Mouse (Mus musculus) left cerebral cortex, adult 9 months (tissue): ENCODE results near the gene Stim1.
"Not testable (repeated sequence)": the region's sequence is repeated elsewhere in the genome, so short reads cannot be mapped to it uniquely, and the experiment has no call there.

ENCODE experiments used
- DNase-seq, 2 experiments: peaks; one replicate each; pipeline ENCODE4 v3.0.0; 2022; ENCODE audit warnings: low spot score in 2 of 2

The Stim1 gene

GRCm38 (mm10) chr7:102249531-102249895 is 18.1 kb upstream of the Stim1 start:
- DNase-seq = no peak

DNA sequence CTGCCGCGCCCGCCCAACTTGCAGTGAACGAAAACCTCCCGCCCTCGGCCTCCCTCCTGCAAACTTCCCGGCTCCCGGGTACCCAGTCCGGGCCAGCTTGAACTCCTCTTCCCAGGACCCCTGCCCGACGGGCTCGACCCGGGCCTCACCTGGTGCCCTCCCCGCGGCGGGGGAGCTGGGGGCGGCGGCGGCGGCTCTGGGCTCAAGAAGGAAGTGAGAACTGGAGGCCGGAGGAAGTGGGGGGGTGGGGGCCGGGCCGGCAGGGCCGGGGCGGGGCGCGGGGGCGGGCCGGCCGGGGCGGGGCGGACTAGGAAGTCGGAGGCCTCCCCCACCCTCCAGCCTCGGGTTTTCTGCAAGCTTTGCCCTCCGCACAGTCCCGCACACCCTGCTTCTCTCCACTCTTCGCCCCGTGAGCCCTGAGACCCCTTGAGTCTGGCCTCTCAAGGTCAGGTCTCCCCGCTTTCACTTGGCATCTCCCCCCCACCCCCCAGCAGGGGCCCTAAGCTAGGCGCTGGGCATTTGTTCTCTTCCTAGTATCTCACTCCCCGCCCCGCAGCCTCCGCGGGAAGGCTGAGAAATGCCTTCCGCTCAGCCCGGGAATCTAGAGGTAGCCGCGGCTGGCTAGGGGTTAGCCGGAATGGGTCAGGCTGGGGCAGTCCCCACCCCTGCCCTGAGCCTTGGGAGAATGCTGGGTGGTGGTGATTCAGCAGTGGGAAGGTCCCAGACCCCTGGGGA is 17.5 kb upstream of the Stim1 start:
- peak in 1 of 2 experiments; percentile 53 for DNase-seq

GRCm38 (mm10) chr7:102250631-102251214 is 16.9 kb upstream of the Stim1 start:
- peak; percentile 73 to 91 for DNase-seq

- DNase-seq = no peak
These were observed 14.0 kb upstream of the Stim1 start for GRCm38 (mm10) chr7:102253631-102254030.

GRCm38 (mm10) chr7:102255954-102256353 is 11.7 kb upstream of the Stim1 start, which contains the start of gene Rhog:
Gene Rhog (minus strand): TSS chr7:102256054.
- no peak for DNase-seq

DNA sequence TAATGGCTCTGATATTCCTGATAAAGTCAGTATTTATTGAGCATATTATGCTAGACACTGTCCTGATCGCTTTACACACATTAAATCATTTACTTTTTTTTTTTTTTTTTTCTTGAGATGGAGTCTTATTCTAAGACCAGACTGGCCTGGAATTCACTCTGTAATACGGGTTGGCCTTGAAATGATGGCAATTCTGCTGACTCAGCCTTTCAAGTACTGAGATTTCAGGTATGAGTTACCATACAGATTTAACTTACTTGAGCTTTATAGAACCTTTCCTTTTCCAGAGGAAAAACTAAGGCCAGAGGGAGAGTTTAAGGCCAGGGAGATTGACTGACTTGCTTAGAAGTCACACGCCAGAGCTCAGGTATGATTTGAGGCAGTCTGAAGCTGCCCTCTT is 11.0 kb upstream of the Stim1 start:
- no peak for DNase-seq

DNA sequence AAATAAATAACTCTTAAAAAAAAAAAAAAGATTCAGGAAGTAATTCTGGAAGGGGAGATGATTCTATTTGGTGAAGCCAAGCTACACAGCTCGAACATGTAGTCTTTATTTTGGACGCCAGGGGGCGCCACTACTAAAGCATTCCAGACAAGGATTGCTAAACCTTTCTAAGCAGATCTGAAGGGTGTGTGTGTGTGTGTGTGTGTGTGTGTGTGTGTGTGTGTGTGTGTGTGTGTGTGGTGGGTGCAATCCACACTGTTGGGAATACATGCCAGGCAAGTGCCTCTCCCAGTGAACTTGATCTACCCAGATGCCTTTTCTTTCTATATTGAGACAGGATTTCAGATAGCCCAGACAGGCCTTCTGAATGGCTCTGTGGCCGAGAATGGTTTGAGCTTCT is 9.4 kb upstream of the Stim1 start:
- DNase-seq = peak in 1 of 2 experiments; percentile 85

- DNase-seq = no peak
These were observed 8.9 kb upstream of the Stim1 start for GRCm38 (mm10) chr7:102258753-102259152.

- DNase-seq = no peak
These were observed 7.7 kb upstream of the Stim1 start for GRCm38 (mm10) chr7:102259716-102260479.

DNA sequence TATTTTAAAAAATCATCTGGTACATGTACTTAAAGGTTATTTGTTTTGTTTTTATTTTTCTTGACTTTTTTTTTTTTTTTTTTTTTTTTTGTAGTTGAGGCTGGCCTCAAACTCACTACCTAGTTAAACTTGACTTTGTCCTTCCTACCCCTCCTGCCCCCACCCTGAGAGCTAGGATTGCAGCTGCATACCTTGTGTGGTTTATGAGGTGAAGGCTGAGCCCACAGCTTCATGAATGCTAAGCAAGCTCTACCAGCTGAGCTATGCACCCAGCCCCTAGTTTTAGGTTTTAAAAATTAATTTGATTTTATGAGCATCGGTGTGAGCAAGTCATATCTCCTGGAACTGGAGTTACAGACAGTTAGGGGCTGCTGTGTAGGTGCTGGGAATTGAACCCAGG is 7.1 kb upstream of the Stim1 start:
- DNase-seq = no peak

DNA sequence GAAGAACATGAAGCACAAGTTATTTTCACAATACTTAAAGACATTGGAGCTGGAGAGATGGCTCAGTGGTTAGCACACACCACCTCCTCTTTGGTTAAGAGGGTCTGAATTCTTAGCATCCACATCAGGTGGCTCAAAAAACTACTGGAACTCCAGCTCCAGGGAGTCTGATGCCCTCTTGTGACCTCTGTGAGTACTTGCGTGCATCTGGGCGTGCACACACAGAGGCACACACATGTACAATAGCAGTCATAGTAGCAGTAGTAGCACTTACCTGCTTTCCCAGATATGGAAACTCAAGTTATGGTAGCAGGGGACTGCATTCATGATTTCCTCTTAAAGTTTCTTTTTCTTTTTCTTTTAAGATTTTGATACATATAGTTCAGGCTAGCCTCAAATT is 4.6 kb upstream of the Stim1 start:
- DNase-seq = no peak

- not testable (repeated sequence) for DNase-seq
These were observed 1.6 kb upstream of the Stim1 start for GRCm38 (mm10) chr7:102266021-102266400.

DNA sequence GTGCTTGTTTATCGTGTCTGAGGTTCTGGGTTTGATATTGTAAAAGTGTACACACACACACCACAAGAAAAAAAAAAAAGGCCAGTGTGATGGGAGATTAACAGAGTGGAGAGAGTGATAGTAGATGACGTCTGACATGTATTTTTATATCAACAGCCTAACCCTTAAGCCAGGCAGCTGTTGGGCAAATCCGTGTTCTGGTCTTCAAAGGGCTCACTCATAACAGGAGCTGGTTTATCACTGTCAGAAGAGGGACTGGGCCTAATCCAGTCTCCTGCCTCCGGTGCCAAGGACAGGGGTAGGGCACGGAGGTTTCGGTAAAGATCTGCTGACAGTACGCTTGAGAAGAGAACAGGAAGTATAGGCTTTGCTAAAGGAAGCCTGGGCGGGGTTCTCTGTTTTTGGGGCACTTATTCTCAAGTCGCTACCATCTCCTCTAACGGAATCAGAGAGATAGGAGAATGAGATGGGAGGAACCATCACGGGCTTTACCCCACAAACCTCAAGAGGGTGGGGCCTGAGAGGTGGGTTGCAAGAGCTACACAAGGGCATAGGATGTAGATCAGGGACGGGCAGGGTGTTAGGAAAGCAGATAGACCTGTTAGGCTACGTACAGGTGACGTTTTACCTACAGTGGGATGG is 1.1 kb upstream of the Stim1 start:
- DNase-seq = no peak

DNA sequence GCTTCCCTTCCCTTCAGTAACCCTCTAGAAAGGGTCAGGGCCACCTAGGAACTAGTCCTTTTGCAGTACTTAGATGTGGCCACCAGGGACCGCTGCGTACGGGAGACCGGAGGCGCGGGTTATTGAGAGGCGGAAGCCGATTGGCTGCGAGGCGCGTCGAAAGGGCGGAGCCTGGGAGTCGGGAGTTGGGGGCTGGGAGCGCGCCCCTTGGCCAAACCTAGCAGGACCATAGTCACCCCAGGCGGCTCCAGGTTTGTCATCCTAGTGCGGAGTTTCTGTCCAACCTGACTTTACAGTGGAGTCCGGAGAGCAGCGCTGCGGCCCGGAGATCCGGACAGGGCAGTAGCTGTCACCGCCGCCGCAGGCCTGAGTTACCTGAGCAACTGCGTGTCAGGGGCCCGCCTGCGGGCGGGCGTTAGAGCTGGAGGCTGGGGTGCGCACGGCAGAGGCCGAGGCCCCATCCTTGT is 460 bp upstream of the Stim1 start:
- DNase-seq = peak; percentile 82 to 96

- DNase-seq = no peak
These were observed 766 bp downstream of the Stim1 start for GRCm38 (mm10) chr7:102268395-102268748.

GRCm38 (mm10) chr7:102272422-102272948 is 4.9 kb downstream of the Stim1 start:
- no peak for DNase-seq

DNA sequence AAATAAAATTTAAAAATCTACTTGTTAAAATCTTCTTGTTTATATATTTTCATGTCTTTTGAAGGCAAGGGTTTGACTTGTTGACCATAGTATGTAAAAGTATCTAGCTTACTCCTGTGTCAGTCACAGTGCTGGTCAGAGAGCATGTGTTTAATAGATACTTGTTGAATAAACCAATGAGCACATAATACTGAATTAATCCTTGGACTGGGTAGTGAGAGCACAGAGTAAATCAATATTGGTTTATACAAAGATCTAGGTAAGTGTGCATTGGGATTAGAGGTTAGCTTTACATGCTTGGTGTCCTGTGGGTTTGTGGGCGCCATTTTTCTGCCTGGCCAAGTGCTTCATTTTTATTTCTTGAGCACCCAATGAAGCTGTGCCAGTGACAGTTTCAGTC is 13.8 kb downstream of the Stim1 start:
- no peak for DNase-seq

GRCm38 (mm10) chr7:102282261-102282660 is 14.7 kb downstream of the Stim1 start:
- peak in 1 of 2 experiments; percentile 5 for DNase-seq

DNA sequence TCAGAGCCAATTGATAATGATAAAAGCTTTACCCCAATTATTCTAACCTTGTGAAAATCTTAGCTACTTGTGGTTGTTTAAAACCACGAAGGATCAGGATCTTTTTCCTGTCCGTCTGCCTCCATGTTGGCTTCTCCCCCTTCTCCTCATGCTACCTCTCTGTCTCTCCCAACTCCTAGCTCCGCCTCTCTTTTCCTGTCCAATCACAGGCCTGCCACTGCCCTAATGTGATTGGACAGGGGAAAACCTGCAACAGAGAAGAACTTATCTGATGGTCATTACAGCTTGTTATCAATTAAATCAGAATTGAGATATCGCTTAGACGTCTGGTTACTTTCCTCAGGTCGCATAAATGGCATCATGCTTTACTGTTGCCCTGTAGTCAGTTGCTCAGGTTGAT is 21.9 kb downstream of the Stim1 start:
- DNase-seq = no peak

DNA sequence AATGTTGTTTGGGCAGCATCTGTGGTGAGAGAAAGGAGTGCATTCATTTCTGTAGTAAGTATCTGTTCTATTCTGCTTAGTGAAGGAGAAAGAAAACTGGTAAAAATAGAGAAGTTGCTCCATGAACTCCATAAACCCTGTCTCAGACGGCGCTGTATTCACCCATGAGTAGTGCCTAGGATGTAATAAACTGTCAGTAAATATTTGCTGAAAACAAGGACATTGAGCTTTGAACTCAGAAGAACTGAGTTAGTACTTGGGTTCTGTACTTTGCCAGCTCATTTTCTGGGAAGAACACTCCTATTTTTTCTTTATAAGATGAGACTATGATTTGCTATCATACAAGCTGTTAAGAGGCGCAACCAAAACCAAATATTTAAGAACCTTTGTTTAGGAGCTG is 24.6 kb downstream of the Stim1 start:
- DNase-seq = no peak

DNA sequence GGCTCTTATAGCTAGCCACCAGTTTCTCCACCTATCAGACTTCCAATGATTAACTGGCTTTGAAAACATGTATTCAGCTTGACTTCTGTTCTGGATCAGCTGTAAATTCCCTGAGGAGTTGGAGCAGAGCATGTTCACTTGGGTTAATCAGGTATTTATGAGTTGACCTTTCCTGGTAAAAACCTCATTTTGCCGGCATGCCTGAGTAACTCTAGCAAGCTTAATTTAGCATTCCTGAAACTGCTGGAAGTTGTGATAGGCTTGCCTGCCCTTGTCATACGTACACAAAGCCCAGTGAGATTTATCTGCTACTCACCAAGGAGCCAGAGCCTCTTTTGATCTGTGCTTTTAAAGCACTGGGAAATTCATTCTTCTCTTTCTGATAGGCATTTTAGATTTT is 25.6 kb downstream of the Stim1 start:
- no peak for DNase-seq

- no peak for DNase-seq
These were observed 33.2 kb downstream of the Stim1 start for GRCm38 (mm10) chr7:102300761-102301160.
